Mouse (Mus musculus) stomach, postnatal 0 days (tissue): ENCODE results near the gene Abcb6. TPM values are rescaled to one million over a fixed set of nuclear protein-coding genes. Genes with fewer than 3 reads are reported as not detected.

Experiments
- ATAC-seq: fragments of 200-750 bp; cut with Nextera tagmentation; 2 replicates; pipeline ENCODE4 v1.8.0; 2017; ENCODE audit not compliant: low FRiP score, low TSS enrichment
- DNase-seq: peaks from one replicate; pipeline ENCODE4 v3.0.0-alpha.2; 2016; ENCODE audit warnings: low spot score
- H3K27ac ChIP-seq: fragments of 300-500 bp; sonication (generic); replicated peaks from 2 replicates; pipeline ENCODE4 v1.5.1; 2014; ENCODE audit warnings: mild to moderate bottlenecking, control low read depth
- H3K27me3 ChIP-seq: fragments of 300-500 bp; sonication (generic); 2 replicates; pipeline ENCODE4 v1.6.1; 2014; ENCODE audit warnings: low read length; ENCODE audit not compliant: control insufficient read depth, insufficient read depth
- H3K36me3 ChIP-seq: fragments of 300-500 bp; sonication (generic); 2 replicates; pipeline ENCODE4 v1.6.1; 2014; ENCODE audit warnings: low read length, mixed read lengths; ENCODE audit not compliant: control insufficient read depth, insufficient read depth
- H3K4me1 ChIP-seq: fragments of 300-500 bp; sonication (generic); replicated peaks from 2 replicates; pipeline ENCODE4 v1.6.1; 2014; ENCODE audit warnings: antibody characterized with exemption; ENCODE audit not compliant: control insufficient read depth, insufficient read depth
- H3K4me2 ChIP-seq: fragments of 300-500 bp; sonication (generic); replicated peaks from 2 replicates; pipeline ENCODE4 v1.6.1; 2014; ENCODE audit warnings: low read depth, mild to moderate bottlenecking, control low read depth, moderate library complexity
- H3K4me3 ChIP-seq: fragments of 300-500 bp; sonication (generic); 2 replicates; pipeline ENCODE4 v1.5.1; 2014; ENCODE audit warnings: low read depth, low read length, control low read depth
- H3K9ac ChIP-seq: fragments of 300-500 bp; sonication (generic); 2 replicates; pipeline ENCODE4 v1.6.1; 2014; ENCODE audit warnings: mild to moderate bottlenecking, low read length, control low read depth, mixed read lengths
- H3K9me3 ChIP-seq: fragments of 300-500 bp; sonication (generic); 2 replicates; pipeline ENCODE4 v1.6.1; 2016; ENCODE audit warnings: low read length; ENCODE audit not compliant: control insufficient read depth
- CTCF ChIP-seq: IDR thresholded peaks from 2 replicates; pipeline ENCODE4 v1.5.1; 2016; ENCODE audit warnings: antibody characterized with exemption, low read depth, mild to moderate bottlenecking, moderate library complexity
- EP300 ChIP-seq: optimal IDR thresholded peaks from 2 replicates; pipeline ENCODE3; 2016; ENCODE audit warnings: antibody characterized with exemption
- WGBS: fragments of 180-500 bp; shearing (Covaris S2); extraction: QIAGEN DNeasy Blood & Tissue Kit; methylation state at CpG from one replicate; pipeline ENCODE4 v1.1.7; 2014; 5-methylcytosine and 5-hydroxymethylcytosine counted together
- polyA plus RNA-seq: library from polyadenylated mRNA; unstranded; fragments of >200 nt; fragmentation: Nextera tagmentation; extraction: Ambion mirVana; gene quantifications from 2 replicates; pipeline ENCODE4 v1.2.1, GENCODE M21; 2015

Abcb6 gene
- polyA plus RNA-seq, 1 experiment from 2014 or later: 20.9 TPM

DNA sequence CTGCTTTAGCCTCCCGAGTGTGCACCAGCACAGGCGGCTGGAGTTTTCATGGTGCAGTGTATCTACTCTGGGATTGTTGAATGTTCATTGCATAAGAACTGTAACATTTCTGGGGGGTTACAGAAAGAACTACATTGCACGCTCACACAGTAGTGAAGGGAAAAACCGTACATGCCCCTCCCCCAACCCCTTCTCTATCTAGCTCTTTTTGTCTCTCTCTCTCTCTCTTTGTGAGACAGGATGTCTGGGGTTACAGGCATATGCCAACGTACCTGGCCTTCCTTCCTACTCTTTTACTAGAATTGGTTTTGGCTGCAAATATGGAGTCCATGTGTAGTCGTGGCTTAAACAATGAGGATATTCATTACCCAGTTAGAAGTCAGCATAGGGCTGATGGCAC lies 42.7 kb upstream of the Abcb6 start:
- Histone ChIP-seq H3K36me3 (no peaks in the 10 kb centered on the region), H3K4me1 (no peaks in the 10 kb centered on the region), H3K9ac (no peak overlapping the region), H3K27me3 (no peaks in the 10 kb centered on the region), H3K9me3 (no peaks in the 10 kb centered on the region), H3K27ac (no peak overlapping the region), H3K4me3 (no peak overlapping the region), H3K4me2 (no peak overlapping the region)
- 78% methylated on average over 6 of the region's 6 CpGs for WGBS
- DNase-seq (no peak), ATAC-seq (no peak)
- TF ChIP-seq CTCF (no peak), EP300 (no peak)

- Histone ChIP-seq H3K4me1 (0 out of 2 replicates have a peak, but pooled peaks cover 2% of the 10 kb centered on the region), H3K9me3 (no peaks in the 10 kb centered on the region), H3K36me3 (no peaks in the 10 kb centered on the region), H3K9ac (no peak overlapping the region), H3K27ac (no peak overlapping the region), H3K4me3 (no peak overlapping the region), H3K4me2 (no peak overlapping the region), H3K27me3 (no peaks in the 10 kb centered on the region)
- TF ChIP-seq CTCF (no peak), EP300 (no peak)
- DNase-seq (no peak), ATAC-seq (no peak)
- WGBS: 67% methylated on average over 3 of the region's 3 CpGs
Observed at GRCm38 (mm10) chr1:75221538-75221937, 41.3 kb upstream of the Abcb6 start.

- WGBS: 2% methylated on average over 33 of the region's 34 CpGs
- no peaks in the 10 kb centered on the region for H3K27me3 ChIP-seq
- DNase-seq: peak; percentile 63
- ATAC-seq: peak; percentile 37; the same call in 1 of the 2 replicates
- H3K9me3 ChIP-seq: no peaks in the 10 kb centered on the region
- H3K4me3 ChIP-seq: peak within 1 kb of the TSS; percentile 52
- peak within 1 kb of the TSS; percentile 98 for H3K4me2 ChIP-seq
- TF ChIP-seq EP300 (no peak), CTCF (peak; percentile 50)
- H3K36me3 ChIP-seq: no peaks in the 10 kb centered on the region
- H3K27ac ChIP-seq: peak within 1 kb of the TSS; percentile 83
- 0 out of 2 replicates have a peak, but pooled peaks cover 2% of the 10 kb centered on the region for H3K4me1 ChIP-seq
- peak within 1 kb of the TSS; percentile 69 for H3K9ac ChIP-seq
Observed at GRCm38 (mm10) chr1:75219531-75219930, 39.3 kb upstream of the Abcb6 start, which contains the start of gene Tuba4a. Tuba4a (minus strand) TSS chr1:75219865.

GRCm38 (mm10) chr1:75219078-75219477 lies 38.9 kb upstream of the Abcb6 start:
- ATAC-seq (peak; percentile 86), DNase-seq (peak; percentile 95)
- Histone ChIP-seq H3K9me3 (no peaks in the 10 kb centered on the region), H3K4me2 (peak overlapping the region; percentile 98), H3K27me3 (no peaks in the 10 kb centered on the region), H3K4me1 (0 out of 2 replicates have a peak, but pooled peaks cover 2% of the 10 kb centered on the region), H3K27ac (peak overlapping the region; percentile 83), H3K9ac (peak overlapping the region; percentile 69), H3K4me3 (peak overlapping the region; percentile 52), H3K36me3 (0 out of 2 replicates have a peak, but pooled peaks cover 3% of the 10 kb centered on the region)
- TF ChIP-seq CTCF (no peak; the same call in 1 of the 2 replicates), EP300 (no peak)
- WGBS: 0% methylated on average over 24 of the region's 24 CpGs

DNA sequence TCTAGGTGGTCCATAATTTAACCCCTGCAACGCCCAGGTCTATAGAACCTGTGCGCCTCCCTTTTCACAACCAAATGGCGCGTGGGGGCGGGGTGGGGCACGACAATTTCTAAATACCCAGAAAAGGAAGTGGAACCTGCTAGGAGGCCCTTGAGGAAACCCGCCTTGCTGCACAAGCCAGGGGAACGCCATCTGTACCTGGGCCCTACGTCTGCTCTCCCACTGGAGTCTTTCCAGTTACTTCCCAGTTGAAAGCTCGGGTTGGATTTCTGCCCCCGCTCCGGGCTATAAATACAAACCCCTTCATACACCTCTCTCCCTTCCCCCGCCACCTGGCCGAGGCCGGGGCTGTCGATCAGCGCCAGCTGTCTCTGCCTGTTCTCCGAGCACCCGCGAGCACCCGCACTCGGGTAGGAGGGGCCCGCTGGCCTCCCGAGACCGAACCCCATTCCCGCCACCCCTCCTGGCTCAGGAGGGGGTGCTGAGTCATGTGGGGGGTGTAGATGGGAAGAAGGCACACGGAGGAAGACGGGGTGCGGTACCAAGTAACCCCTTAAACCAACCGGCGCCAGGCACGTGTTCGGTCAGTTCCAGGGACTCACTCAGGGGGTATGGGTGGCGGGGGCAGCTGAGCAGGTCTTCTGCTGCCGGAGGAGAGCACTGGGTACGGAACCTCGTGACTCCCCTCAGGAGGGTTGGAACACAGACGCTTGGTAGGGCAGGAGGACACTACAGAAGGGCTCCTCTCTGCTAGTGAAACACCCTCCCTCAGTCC lies 38.2 kb upstream of the Abcb6 start:
- H3K27me3 ChIP-seq: no peaks in the 10 kb centered on the region
- H3K27ac ChIP-seq: peak overlapping the region; percentile 83

GRCm38 (mm10) chr1:75217893-75218226 lies 37.7 kb upstream of the Abcb6 start:
- peak overlapping the region; percentile 52 for H3K4me3 ChIP-seq
- 0 out of 2 replicates have a peak, but pooled peaks cover 6% of the 10 kb centered on the region for H3K36me3 ChIP-seq
- H3K4me2 ChIP-seq: peak overlapping the region; percentile 98
- H3K27ac ChIP-seq: peak overlapping the region; percentile 83
- H3K27me3 ChIP-seq: no peaks in the 10 kb centered on the region
- TF ChIP-seq EP300: no peak
- TF ChIP-seq CTCF: no peak
- H3K4me1 ChIP-seq: 0 out of 2 replicates have a peak, but pooled peaks cover 2% of the 10 kb centered on the region
- H3K9ac ChIP-seq: peak overlapping the region; percentile 69; the same call in 1 of the 2 replicates
- ATAC-seq (no peak), DNase-seq (no peak)
- WGBS: 3% methylated on average over 6 of the region's 6 CpGs
- H3K9me3 ChIP-seq: no peaks in the 10 kb centered on the region

More for the DNA sequence above, 38.2 kb upstream of the Abcb6 start:
- Histone ChIP-seq H3K4me1 (0 out of 2 replicates have a peak, but pooled peaks cover 2% of the 10 kb centered on the region), H3K4me2 (peak overlapping the region; percentile 98), H3K36me3 (0 out of 2 replicates have a peak, but pooled peaks cover 6% of the 10 kb centered on the region), H3K4me3 (peak overlapping the region; percentile 52), H3K9ac (peak overlapping the region; percentile 69), H3K9me3 (no peaks in the 10 kb centered on the region)
- TF ChIP-seq CTCF (no peak), EP300 (peak; percentile 27)
- WGBS: under 1% methylated on average over 38 of the region's 38 CpGs
- ATAC-seq (peak; percentile 18), DNase-seq (peak; percentile 76)
